Mouse (Mus musculus): Measurements from ENCODE around the gene Pawr.
"Not testable (repeated sequence)": the region's sequence is repeated elsewhere in the genome, so short reads cannot be mapped to it uniquely, and the experiment has no call there.

Gene Pawr

DNA sequence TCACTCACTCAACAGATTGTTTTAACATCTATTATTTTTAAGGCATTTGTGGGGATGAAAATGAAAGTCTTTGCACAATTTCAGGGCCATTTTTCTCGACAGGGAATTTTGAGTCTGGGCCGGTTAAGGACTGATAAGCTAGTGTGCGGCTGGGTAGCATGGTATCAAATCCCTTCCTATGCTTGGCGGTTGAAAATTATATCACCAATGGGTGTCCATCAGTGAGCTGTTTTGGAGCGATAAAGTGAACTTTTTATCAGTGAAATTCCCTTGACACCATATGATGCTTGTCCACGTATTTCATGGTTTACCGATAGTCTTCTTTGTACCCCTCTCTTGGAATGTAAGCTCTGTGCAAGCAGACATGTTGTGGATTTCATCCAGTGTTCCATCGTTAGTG lies 17.5 kb upstream of the Pawr start:
- DNase-seq = no peak

DNA sequence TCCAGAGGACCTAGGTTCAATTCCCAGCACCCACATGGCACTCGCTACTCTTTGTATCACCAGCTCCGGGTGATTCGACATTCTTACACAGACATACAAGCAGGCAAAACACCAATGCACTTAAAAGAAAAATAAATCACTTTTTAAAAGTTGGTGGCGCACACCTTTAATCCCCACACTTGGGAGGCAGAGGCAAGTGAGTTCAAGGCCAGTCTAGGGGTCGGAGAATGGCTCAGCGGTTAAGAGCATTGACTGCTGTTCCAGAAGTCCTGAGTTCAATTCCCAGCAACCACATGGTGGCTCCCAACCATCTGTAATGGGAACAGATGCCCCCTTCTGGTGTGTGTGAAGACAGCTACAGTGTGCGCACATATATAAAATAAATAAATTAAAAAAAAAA lies 16.7 kb upstream of the Pawr start:
- no peak for DNase-seq

DNA sequence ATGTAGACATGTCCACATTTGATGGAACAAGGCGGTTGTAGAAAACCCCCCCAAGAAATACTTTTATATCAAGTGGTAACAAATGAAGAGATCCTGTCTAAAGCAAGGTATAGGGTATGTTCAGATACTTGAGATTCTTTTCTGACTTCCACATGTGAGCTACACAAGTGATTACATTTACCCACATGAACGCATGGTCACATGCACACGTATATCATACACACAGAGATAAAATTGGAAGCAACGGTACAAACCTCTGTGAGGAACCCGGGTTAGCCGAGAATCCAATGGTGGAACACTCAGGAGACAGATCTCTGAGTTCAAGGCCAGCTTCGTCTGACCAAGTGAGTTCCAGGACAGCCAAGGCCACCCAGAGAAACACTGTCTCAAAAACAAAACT lies 3.6 kb upstream of the Pawr start:
- DNase-seq = no peak

DNA sequence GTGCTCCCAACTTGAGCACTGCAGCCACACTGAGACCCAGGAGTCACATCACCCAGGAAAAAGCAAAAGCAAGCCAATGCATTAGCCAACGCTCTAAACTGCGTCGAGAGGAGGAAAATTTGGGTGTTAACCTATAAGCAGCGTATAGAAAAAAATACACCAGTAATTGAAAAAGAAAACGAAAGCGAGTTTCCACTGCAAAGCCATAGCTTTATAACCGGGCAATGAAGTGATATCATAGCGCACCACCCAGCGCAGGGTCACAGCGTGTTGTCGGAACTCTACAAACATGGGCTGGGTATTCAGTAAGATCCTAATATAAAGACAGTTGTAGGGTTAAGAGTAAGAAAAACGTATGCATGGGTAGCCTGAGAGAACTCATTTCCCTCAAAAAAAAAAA lies 2.9 kb upstream of the Pawr start:
- DNase-seq = no peak

DNA sequence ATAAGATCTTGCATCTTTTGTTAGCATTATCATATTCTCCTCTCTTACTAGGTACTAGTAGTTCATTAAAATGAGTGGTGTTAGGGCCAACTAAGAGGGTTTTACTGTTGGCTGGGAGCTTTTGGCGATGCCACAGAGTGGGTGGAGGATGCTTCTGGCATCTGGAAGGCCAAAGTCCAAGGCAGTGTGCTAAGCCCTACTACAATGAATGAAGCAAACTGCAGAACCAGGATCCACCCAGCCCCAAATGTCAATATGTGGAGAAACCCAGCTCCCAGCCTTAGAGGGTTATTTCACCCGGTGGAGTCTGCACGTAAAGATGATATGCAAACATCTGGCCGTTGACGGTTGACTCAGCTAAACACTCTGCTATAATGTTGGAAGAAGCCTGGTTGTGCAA lies 2.1 kb upstream of the Pawr start:
- no peak for DNase-seq

DNA sequence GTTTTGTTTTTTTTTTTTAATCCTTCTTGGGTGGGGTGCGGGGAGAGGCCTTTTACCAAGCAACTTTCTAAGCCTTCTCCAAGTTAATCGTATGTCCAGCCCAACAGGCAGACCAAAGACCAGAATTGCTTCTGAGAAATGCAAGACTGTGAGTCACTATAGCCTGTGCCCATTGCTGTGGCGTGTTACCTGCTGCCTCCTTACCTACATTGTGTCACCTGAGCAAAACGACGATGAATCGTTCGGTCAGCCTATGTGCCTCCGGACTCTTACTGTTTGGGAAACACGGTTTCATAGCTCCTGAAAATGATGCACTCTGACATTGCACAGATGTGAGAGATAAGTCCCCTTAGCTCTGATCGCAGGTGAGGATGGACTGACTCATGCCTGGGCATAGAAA lies 957 bp upstream of the Pawr start:
- DNase-seq = no peak

DNA sequence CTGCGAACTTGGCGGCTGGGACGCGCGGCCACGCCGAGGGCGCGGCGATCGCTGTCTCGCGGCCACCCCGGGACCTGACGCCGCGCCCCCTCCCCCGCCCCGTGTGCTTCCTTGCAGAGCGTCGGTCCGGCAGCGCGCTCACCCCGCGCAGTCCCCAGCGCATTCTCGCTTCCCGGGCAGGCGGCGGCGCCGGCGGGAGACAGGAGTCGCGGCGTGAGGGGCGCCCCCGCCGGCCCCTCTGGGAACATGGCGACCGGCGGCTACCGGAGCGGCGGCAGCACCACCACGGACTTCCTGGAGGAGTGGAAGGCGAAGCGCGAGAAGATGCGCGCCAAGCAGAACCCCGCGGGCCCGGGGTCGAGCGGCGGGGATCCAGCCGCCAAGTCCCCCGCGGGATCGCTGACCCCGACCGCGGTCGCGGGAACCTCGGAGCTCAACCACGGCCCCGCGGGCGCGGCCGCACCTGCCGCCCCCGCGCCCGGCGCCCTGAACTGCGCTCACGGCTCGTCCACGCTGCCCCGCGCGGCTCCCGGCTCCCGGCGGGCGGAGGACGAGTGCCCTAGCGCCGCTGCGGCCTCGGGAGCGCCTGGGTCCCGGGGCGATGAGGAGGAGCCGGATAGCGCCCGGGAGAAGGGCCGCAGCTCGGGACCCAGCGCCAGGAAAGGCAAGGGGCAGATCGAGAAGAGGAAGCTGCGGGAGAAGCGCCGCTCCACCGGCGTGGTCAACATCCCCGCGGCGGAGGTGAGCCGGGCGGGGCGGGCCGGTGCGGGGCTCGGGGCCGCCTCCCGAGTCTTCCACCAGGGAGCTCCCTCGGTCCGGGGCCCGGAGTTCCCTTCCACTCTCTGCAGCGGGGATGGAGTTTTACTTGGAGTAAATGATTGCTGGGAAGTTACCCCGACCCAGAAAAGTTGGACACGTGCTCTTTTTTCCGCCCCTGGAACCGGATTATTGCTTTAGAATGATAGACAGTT lies 935 bp downstream of the Pawr start:
- peak; percentile 59 for DNase-seq

DNA sequence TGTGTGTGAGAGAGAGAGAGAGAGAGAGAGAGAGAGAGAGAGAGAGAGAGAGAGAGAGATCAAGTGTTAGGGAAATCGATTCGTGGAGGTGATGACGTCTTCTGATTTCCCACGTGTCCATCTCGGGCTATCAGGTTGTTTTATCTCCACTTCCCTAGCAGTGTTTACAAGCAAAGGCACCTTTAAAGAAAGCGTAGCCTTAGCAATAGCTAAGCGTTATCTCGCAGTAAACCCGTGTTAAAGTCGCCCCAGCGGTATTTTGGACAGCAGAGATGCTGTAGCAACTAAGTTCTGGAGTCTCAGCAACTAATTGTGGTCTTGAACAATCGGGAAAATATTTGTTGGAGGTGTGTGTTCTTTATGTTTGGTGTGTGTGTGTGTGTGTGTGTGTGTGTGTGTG lies 1.7 kb downstream of the Pawr start:
- no peak for DNase-seq

DNA sequence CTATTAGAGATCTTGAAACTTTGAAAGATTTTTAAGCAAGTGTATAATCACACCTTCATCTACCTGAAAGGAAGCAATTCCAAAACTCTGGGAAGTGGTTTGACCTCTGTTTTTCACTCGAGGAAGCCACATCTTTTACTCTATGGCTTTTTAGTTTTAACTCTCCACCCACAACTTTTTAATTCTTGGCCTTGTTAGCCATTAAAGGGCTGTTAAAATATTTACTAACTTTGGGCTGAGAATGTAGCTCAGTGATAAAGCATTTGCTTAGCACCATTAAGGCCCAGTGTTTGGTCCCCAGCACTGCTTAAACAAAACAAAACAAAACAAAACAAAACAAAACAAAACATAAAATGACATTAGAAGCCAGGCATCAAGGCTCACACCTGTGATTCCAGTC lies 2.2 kb downstream of the Pawr start:
- no peak for DNase-seq

DNA sequence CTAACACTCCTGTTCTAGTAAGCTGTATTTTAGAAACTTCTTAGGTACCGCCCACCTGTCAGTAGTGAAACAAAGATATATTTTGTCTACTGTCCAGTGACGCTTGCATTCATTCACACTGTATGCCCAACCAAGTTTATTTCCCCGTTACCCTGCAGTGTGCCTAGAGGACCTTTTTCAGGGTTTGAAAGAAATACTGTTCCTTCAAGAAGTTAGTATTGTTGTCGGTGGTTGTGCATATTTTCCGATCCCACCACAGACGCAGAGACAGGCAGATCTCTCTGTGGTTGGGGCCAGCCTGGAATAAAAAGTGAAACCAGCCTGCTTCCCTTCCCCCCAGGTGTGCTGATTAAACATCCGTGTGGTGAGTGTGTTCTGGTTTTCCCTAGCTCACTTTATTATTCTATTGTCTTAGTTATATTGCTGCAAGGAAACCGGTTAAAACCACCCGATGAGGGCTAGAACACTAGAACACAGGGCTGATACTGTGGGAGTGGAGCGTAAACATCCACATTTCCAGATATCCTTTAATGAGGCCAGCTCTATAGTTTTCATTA lies 3.9 kb downstream of the Pawr start:
- no peak for DNase-seq

DNA sequence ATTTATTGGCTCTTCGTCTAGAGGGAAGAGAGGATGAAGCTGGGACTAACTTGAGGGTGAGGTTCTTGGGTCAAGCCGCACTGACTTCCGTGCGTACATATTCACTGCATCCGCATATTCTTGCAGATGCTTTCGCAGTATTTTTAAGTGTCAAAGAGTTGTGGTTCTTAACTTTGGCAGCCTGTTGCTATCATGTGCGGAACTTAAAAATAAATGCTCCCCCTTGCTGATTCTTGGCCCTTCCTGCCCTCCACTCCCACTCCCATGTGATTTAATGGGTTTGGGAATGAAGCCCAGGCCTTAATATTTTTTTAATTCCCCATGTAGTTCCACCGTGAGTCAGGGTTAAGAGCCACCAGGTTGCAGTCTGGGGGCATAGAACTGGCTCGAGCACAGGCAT lies 4.7 kb downstream of the Pawr start:
- no peak for DNase-seq

DNA sequence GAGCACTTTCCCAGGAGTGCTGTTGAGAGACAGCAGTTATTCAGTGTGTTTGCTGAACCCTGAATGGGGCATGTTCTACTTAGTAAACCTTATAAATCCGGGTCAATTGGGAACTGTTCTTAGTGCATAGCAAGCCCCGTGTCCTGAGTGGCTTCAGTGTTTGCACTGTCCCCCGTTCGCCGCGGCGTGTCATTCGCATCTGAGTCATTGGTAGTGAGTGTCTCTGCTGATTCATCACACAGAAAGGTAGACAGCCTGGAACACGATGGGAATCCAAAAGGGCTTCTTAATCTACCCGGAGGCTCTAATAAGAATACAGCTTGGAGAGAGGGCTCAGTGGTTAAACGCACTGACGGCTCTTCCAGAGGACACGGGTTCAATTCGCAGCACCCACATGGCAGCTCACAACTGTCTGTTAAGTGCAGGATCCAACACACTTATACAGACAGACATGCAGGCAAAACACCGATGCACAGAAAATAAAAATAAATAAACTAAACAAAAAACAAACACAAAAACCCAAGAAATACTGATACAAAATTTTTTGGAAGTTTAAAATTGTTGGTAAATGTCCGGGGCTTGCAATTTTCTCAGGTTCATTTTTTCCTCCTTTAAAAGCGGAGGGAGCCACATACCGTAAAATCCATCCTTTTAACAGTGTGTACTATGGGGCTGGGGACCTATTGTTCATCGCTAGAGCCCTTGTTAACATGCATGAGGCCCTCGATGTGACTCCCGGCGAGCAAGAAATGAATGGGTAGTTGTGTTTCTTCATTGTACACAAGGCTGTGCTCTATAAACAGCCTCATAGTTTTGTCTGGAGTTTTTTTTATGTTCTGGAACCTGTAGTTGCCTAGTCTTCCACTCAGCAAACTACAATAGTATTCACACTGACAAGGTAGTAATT lies 6.4 kb downstream of the Pawr start:
- DNase-seq = no peak

DNA sequence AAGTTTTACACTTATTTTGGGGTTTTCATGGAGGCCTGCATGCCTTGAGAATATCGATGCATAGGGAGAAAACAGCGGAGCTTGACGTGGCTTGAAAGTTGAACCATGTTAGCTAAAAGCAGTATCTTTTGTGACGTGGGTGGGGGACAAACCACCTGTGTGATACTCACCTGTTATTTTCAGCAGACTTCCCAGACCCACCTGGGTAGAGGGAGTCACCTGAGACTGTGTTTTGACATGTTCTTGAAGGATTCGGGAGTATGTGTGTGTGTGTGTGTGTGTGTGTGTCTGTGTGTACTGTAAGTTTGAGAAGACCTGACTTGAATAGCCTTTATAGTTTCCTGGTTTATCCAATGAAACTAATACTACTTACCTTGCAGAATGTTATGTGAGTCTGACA lies 7.2 kb downstream of the Pawr start:
- DNase-seq = no peak

DNA sequence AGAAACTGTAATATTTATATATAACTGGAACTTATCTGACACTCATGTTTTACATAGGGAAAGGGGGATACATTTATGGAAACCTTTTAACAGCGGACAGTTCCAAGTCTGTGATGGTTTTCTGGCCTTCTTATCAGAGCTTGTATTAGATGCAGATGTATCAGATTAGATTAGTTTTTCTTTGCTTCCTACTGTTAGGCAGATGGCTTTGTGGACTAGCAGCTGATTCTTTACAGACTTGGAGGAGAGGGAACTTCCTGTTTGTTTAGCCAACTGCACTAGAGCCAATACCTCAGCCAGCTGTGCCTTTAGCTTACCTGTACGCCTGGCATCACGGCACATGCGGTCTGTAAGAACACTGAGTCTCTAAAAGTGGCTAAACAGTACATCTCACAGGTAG lies 8.0 kb downstream of the Pawr start:
- no peak for DNase-seq

DNA sequence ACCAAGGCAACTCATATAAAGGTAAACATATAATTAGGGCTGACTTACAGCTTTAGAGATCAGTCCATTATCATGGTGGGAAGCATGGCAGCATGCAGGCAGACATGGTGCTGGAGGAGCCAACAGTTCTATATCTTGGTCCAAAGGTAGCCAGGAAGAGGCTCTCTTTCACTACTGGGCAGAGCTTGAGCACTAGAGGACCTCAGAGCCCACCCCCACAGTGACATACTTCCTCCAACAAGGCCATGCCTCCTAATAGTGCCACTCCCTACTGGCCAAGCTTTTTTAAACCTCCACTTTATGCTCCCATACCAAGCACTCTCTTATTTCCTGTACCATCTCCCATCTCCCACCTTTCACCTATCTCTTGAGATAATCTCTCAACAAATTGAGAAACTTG lies 11.8 kb downstream of the Pawr start:
- DNase-seq = no peak

DNA sequence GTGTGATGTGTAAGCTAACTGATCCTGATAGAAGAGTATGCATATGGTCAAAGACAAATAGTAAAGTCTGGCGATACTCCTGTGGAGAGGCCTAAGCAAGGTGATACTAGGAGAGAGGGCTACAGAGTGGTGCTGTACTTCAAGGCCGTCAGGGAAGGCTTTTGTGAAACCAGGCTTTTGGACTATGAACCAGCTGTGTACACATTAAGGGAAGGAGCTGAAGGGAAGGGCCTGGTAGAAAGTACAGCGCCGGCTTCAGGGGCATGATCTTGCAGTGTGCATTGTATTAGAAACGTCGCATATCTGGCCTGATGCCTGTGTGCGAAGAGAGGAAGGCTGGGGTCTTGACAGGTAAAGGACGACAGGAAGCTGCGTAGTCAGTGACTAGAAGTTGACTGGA lies 13.2 kb downstream of the Pawr start:
- DNase-seq = no peak

DNA sequence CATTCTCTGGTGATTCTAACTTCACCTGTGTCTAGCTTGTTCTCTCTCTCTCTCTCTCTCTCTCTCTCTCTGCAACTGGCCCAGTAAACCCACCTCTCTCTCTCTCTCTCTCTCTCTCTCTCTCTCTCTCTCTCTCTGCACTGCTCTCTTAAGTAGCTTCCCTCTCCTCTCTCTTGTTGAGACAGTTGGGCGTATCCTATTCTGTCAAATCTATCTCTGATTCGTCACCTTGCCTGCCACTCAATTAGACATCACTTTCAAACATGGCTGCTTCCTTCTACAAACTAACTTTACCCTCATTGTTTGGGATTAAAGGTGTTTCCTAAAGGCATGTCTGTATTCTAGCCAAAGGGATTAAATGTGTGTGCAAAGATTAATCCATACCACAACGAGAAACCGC lies 14.4 kb downstream of the Pawr start:
- DNase-seq = not testable (repeated sequence)

DNA sequence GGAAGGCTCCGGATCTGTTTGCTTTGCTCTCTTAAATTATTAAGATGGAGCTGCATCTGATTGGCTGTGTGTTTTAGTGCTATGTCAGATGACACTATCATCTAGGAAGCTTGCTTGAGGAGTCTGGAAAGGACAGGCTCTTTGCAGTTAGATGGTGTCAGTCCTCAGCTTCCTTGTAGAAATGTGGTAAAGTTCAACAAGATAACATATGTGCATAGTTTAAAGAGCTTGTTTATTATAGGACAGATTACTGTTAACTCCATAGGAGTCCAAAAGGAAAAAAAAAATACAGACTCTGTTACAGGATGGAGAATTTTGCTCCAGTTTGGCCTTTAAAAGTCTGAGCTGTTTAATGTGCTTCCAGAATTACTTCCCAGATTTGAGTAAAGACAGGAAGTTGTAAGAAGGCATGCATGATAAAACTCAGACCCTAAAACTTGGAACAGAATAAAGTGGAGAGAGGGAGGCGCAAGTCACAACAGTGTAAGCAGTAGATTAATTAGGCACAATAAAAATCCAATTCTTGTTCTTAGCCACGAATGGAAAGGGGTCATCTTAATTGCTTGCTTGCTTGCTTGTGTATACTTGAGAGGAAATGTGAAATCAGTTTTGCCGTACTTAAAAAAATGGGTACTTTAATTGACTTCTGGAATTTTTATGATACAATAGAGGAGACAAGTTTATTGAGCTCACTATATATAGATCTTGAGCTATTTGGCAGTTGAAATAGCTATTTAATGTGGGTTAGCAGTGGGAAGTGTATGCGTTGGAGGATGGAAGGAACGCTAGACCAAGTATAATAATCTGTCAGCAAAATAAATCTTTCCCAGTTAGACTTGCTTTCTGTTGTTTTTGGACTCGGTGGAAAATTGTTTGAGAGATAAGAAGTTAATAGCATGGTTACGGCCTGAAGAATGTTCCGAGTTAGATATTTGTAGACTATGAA lies 18.5 kb downstream of the Pawr start:
- DNase-seq = no peak

DNA sequence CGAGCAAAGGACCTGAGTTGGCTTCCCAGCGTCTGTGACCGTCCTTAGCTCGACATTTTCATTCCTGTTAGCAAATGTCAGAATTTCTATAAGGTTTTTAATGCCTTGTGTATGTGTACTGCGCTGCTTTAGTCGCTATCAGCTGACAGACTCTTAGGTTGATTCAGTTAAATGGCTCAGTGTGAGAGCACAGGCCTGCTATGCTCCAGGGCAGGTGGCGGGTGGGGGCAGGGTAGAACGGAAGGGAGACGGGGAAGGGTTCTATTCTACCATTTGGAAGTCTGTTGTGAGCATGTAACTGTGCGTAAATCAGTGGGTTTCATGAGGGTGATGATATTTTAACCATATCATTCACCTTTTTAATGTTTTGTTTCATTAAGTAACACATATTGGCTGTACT lies 21.0 kb downstream of the Pawr start:
- DNase-seq = no peak

DNA sequence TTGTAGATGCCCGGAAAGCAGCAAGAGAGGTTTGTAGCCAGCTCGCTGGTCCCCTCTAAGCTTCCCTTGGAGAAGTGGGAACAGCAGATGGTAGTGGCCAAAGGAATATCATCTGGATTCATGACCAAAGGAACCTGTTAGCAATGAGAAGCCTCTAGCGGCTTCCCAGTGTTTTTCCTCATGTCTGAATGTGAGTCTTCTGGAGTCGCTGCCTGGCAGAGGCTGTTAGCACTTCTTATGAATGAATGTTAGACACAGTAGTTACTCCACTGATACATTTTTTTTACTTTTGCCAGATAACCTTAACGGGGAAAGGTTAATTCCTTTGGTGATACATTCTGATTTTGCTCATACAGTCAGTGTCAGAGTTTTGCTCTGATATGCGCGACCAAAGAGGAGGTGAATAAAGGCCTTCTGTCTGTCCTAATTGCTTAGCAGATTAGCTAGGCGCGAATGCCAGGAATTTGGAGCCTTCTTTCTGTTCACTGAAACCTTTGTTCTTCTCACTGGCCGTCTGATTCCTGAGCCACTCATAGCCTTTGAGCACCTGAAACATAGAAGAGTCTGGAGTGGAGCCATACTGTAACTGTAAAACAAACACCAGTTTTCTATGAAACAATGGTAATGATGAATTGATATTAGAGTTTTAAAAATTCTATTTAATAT lies 22.9 kb downstream of the Pawr start:
- no peak for DNase-seq

DNA sequence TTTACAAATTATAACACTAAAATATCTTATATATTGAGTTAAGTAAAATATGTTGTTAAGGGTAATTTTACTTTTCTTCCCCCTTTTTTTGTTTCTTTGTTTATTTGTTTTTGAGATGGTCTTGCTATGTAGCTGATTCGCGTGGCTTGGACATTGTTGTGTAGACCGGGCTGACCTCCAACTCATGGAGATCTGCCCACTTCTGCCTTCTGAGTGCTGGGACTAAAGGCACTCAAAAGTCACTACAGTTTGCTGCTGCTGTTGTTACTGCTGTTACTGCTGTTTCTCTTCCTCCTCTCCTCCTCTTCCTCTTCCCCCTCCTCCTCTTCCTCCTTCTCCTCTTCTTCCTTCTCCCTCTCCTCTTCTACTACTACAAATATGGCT lies 23.5 kb downstream of the Pawr start:
- no peak for DNase-seq

DNA sequence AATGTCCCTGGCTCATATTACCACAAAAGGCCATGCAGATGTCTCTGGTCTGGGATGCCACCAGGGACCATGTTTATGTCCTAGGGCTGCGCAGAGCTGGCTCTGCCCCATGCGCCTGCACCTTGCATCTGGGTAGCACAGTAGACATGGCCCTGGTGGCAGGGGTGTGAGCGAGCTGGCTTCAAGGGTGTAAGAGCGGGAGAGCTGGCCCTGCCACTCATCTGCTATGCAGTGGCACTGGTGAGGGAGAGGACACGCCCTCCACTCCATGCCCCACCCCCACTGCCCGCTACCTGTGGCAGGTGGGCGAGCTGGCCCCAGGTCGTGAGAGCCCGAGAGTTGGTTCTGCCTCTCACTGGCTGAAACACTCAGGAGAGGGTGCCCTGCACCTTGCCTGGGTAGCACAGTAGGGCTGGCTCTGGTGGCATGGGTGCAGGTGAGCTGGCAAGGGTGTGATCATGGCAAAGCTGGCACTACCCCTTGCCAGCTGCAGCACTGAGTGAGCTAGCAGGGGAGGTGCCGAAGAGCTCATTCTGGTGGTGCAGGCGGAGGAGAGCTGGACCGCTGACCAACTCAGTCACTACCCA lies 24.8 kb downstream of the Pawr start:
- DNase-seq = no peak
